Mouse (Mus musculus) NIH3T3 (cell line): ENCODE results near the gene Trmt2b.
"Not testable (repeated sequence)": the region's sequence is repeated elsewhere in the genome, so short reads cannot be mapped to it uniquely, and the experiment has no call there.

ENCODE experiments used
- DNase-seq: peaks from one replicate; pipeline ENCODE4 v3.0.0-alpha.2; 2012; ENCODE audit warnings: low read depth

The Trmt2b gene

GRCm38 (mm10) chrX:134218161-134218560 is 58.6 kb downstream of the Trmt2b start:
- DNase-seq, result no peak

DNA sequence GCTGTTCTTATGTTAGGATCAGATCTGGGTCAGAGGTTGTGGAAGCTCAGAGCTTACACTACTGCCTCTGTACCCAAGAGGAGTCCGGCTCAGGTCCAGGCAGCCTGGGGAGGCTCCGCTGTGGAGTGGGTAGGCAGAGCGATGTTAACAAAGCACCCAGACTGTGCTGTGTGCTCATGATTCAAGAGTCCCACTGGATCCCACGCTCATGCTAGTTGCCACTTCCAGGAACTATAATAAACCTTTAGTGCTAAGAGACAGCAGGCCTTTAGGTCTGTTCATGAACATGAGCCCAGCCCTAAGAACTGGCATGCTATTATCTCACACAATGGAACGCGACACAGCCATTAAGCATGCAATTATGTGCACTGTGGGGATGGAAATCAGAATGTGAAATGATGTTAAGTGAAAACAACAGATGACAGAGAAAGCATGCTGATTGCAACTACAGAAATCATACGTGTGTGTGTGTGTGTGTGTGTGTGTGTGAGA is 65.6 kb downstream of the Trmt2b start:
- DNase-seq, result no peak

DNA sequence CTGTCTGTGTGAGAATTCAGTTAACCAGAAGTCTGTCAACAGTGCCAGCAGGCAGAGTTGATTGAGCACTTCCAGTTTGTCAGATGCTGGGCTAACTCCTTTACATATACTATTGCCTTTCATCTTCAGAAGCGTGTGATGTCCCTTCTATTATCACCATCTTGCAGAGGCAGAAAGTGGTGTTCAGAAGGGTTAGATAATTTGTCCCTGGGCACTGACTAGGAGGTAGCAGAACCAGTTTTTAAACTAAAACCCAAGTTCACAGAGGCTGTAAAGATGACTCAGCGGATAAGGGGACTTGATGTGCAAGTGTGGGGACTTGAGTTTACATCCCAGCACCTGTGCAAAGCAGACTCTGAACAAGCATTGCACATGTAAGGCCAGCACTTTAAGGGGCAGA is 68.3 kb downstream of the Trmt2b start:
- no peak for DNase-seq

DNA sequence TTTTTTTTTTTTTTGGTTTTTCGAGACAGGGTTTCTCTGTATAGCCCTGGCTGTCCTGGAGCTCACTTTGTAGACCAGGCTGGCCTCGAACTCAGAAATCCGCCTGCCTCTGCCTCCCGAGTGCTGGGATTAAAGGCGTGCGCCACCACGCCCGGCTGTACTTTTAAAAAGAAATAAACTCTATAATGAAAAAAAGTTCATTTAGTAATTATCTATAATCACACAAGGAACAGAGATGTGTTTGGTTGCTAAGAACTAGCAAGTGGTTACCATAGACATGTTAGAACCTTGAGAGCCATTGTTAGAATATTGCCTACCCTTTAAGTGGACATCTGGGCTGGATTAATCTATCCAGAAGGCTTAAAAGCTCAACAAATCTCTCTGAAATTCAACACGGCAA is 89.6 kb downstream of the Trmt2b start, which contains the start of gene Arl13a:
Arl13a (plus strand) TSS at position 301 of the 400 bp plus-strand sequence.
- not testable (repeated sequence) for DNase-seq

- no peak for DNase-seq
These were observed 102.1 kb downstream of the Trmt2b start for GRCm38 (mm10) chrX:134174699-134175098.
